Mouse (Mus musculus) testis, adult 2 months (tissue): Measurements from ENCODE around the gene Taf15.

Experiments
- CTCF ChIP-seq: fragments of 200-500 bp; IDR thresholded peaks from 2 replicates; pipeline ENCODE4 v1.5.1; 2012; ENCODE audit warnings: low read depth, mild to moderate bottlenecking, inconsistent platforms, low read length, moderate library complexity; ENCODE audit not compliant: control insufficient read depth, insufficient read depth, insufficient replicate concordance
- POLR2A ChIP-seq: fragments of 200-500 bp; IDR thresholded peaks from 2 replicates; pipeline ENCODE4 v1.6.1; 2012; ENCODE audit warnings: low read depth, mild to moderate bottlenecking, inconsistent platforms, low read length, moderate library complexity; ENCODE audit not compliant: control insufficient read depth

DNA sequence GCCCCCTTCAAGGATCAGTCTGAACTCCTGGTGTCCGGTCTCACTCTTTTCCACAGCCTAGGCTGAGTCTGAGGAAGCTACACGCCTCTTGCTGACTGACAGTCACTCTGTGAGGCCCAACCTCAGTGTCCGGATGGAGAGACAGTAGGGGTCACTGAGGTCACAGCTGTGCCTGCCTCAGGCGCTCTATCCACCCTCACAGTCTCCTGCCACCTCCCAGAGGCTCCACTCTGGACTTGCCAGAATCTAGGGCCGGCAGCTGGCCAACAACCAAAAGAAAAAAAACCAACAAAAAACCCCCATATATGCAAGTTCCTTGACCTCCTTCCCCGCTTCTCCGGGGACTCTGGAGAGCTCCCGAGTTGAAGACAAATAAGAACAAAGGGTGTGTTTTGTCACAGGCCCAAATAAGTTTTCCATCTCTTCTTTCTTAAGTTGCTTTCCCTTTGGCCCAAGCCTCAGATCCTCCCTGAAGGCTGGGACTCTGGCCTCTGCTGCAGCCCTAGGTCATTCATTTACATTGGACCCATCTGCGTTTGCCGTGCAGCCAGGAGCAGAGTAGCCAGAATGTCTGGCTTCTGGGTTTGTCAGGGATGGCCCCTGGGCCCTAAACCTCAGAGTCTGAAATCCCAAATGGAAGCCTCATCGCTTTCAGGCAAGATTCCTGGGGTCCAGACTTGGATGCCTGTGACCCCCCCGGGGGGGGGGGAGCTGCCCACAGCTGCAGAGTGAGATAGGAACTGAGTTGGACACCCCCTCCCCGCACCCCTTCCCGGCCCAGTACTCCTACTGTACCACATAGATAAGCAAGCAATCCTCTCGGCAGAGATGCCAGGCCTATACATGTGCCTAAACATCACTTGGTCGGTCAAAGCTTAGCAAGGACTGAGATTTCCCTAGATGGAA lies 24.6 kb upstream of the Taf15 start:
- TF ChIP-seq POLR2A (no peak), CTCF (no peak)
